Mouse (Mus musculus) MEL (cell line): ENCODE data around the gene Fem1a. TPM values are rescaled to one million over a fixed set of nuclear protein-coding genes. Genes with fewer than 3 reads are reported as not detected.

Experiments used
- DNase-seq: peaks from one replicate; pipeline ENCODE4 v3.0.0; 2011; ENCODE audit warnings: low read depth, low spot score
- H3K27ac ChIP-seq: 2 replicates; pipeline ENCODE4 v1.5.1; 2012; ENCODE audit warnings: low read depth, mild to moderate bottlenecking, control low read depth, low read length, moderate library complexity; ENCODE audit not compliant: control insufficient read depth
- H3K27me3 ChIP-seq, 2 experiments: fragments of 150-350 bp in 1 of 2; sonication (generic) in 1 of 2; 2 replicates each; pipeline ENCODE4 v1.6.1; 2012; ENCODE audit warnings: low read length in 2 of 2, mild to moderate bottlenecking in 2 of 2, improper control_type of control experiment in 1 of 2, moderate library complexity in 1 of 2; ENCODE audit not compliant: insufficient read depth in 2 of 2, control insufficient read depth in 1 of 2
- H3K36me3 ChIP-seq, 2 experiments: 2 replicates each; pipeline ENCODE4 v1.6.1; 2012 to 2014; ENCODE audit warnings: low read length in 2 of 2, improper control_type of control experiment in 1 of 2, inconsistent platforms in 1 of 2, mild to moderate bottlenecking in 1 of 2; ENCODE audit not compliant: insufficient read depth in 2 of 2, control insufficient read depth in 1 of 2
- H3K4me1 ChIP-seq, 2 experiments: fragments of 150-350 bp in 1 of 2; sonication (generic) in 1 of 2; 2 replicates each; pipeline ENCODE4 v1.6.1; 2012; ENCODE audit warnings: low read length in 2 of 2, improper control_type of control experiment in 1 of 2, mild to moderate bottlenecking in 1 of 2; ENCODE audit not compliant: insufficient read depth in 2 of 2, control insufficient read depth in 1 of 2
- H3K4me3 ChIP-seq, 2 experiments: fragments of 150-350 bp in 1 of 2; sonication (generic) in 1 of 2; 2 replicates each; pipeline ENCODE4 v1.5.1; 2012; ENCODE audit warnings: low read depth in 2 of 2, low read length in 2 of 2, mild to moderate bottlenecking in 2 of 2, moderate library complexity in 2 of 2, control low read depth in 1 of 2, improper control_type of control experiment in 1 of 2; ENCODE audit not compliant: control insufficient read depth in 1 of 2, insufficient read depth in 1 of 2
- H3K79me2 ChIP-seq: 2 replicates; pipeline ENCODE4 v1.6.1; 2012; ENCODE audit warnings: mild to moderate bottlenecking, low read length, moderate library complexity; ENCODE audit not compliant: control insufficient read depth, poor library complexity, insufficient read depth
- H3K9ac ChIP-seq: 2 replicates; pipeline ENCODE4 v1.6.1; 2012; ENCODE audit warnings: low read depth, mild to moderate bottlenecking, control low read depth, low read length, moderate library complexity; ENCODE audit not compliant: control insufficient read depth, poor library complexity, severe bottlenecking
- H3K9me3 ChIP-seq: fragments of 150-350 bp; sonication (generic); replicated peaks from 2 replicates; pipeline ENCODE4 v1.6.1; 2012; ENCODE audit warnings: mild to moderate bottlenecking, low read length, improper control_type of control experiment, moderate library complexity; ENCODE audit not compliant: insufficient read depth
- BHLHE40 ChIP-seq: IDR thresholded peaks from 2 replicates; pipeline ENCODE4 v1.6.1; 2012; ENCODE audit warnings: low read depth, mild to moderate bottlenecking, inconsistent platforms, low read length, improper control_type of control experiment, borderline replicate concordance
- CTCF ChIP-seq, 3 experiments: IDR thresholded peaks in 2 of 3; conservative IDR thresholded peaks in 1 of 3; 2 replicates each; pipeline ENCODE4 v1.5.1; 2011 to 2012; ENCODE audit warnings: low read length in 3 of 3, low read depth in 2 of 3, mild to moderate bottlenecking in 2 of 3, improper control_type of control experiment in 1 of 3, inconsistent platforms in 1 of 3, mixed read lengths in 1 of 3, moderate library complexity in 1 of 3; ENCODE audit not compliant: control insufficient read depth in 1 of 3, insufficient read depth in 1 of 3, poor library complexity in 1 of 3, severe bottlenecking in 1 of 3
- E2F4 ChIP-seq: IDR thresholded peaks from 2 replicates; pipeline ENCODE4 v1.6.1; 2011; ENCODE audit warnings: low read depth, low read length, improper control_type of control experiment, borderline replicate concordance
- ELF1 ChIP-seq: IDR thresholded peaks from 2 replicates; pipeline ENCODE4 v1.6.1; 2014; ENCODE audit warnings: low read depth, mild to moderate bottlenecking, inconsistent platforms, low read length, improper control_type of control experiment, moderate library complexity
- ETS1 ChIP-seq: IDR thresholded peaks from 2 replicates; pipeline ENCODE4 v1.6.1; 2012; ENCODE audit warnings: low read depth, mild to moderate bottlenecking, inconsistent platforms, low read length, improper control_type of control experiment, moderate library complexity
- JUND ChIP-seq: IDR thresholded peaks from 2 replicates; pipeline ENCODE4 v1.6.1; 2011; ENCODE audit warnings: low read depth, mild to moderate bottlenecking, improper control_type of control experiment, low read length
- MAX ChIP-seq: IDR thresholded peaks from 2 replicates; pipeline ENCODE4 v1.6.1; 2011; ENCODE audit warnings: low read length, improper control_type of control experiment
- MAZ ChIP-seq: IDR thresholded peaks from 2 replicates; pipeline ENCODE4 v1.6.1; 2012; ENCODE audit warnings: low read depth, mild to moderate bottlenecking, inconsistent platforms, low read length, improper control_type of control experiment
- MXI1 ChIP-seq: IDR thresholded peaks from 2 replicates; pipeline ENCODE4 v1.6.1; 2011; ENCODE audit warnings: mild to moderate bottlenecking, low read depth, low read length, improper control_type of control experiment
- MYB ChIP-seq: IDR thresholded peaks from 2 replicates; pipeline ENCODE4 v1.6.1; 2011; ENCODE audit warnings: mild to moderate bottlenecking, low read depth, low read length, improper control_type of control experiment
- MYC ChIP-seq: IDR thresholded peaks from 2 replicates; pipeline ENCODE4 v1.6.1; 2011; ENCODE audit warnings: low read depth, mild to moderate bottlenecking, low read length, improper control_type of control experiment, moderate library complexity
- NRF1 ChIP-seq: IDR thresholded peaks from 2 replicates; pipeline ENCODE4 v1.6.1; 2014; ENCODE audit warnings: low read depth, mild to moderate bottlenecking, inconsistent platforms, low read length, improper control_type of control experiment, moderate library complexity; ENCODE audit not compliant: poor library complexity, insufficient read depth, severe bottlenecking
- POLR2AphosphoS2 ChIP-seq: IDR thresholded peaks from 2 replicates; pipeline ENCODE4 v1.6.1; 2011; ENCODE audit warnings: low read length, improper control_type of control experiment
- RAD21 ChIP-seq: IDR thresholded peaks from 2 replicates; pipeline ENCODE4 v1.6.1; 2011; ENCODE audit warnings: mild to moderate bottlenecking, low read depth, low read length, improper control_type of control experiment
- RCOR1 ChIP-seq: IDR thresholded peaks from 2 replicates; pipeline ENCODE4 v1.6.1; 2012; ENCODE audit warnings: low read depth, mild to moderate bottlenecking, inconsistent platforms, low read length, improper control_type of control experiment
- SIN3A ChIP-seq: IDR thresholded peaks from 2 replicates; pipeline ENCODE4 v1.6.1; 2012; ENCODE audit warnings: low read length, improper control_type of control experiment, inconsistent platforms
- SMC3 ChIP-seq: IDR thresholded peaks from 2 replicates; pipeline ENCODE4 v1.6.1; 2011; ENCODE audit warnings: low read depth, low read length, improper control_type of control experiment
- TCF12 ChIP-seq: IDR thresholded peaks from 2 replicates; pipeline ENCODE4 v1.6.1; 2014; ENCODE audit warnings: low read depth, mild to moderate bottlenecking, inconsistent platforms, low read length, improper control_type of control experiment, moderate library complexity
- USF2 ChIP-seq, 2 experiments: IDR thresholded peaks; 2 replicates each; pipeline ENCODE4 v1.6.1; 2011 to 2012; ENCODE audit warnings: improper control_type of control experiment in 2 of 2, low read length in 2 of 2, borderline replicate concordance in 1 of 2, inconsistent platforms in 1 of 2, low read depth in 1 of 2, mild to moderate bottlenecking in 1 of 2; ENCODE audit not compliant: insufficient read depth in 1 of 2
- ZC3H11A ChIP-seq: IDR thresholded peaks from 2 replicates; pipeline ENCODE4 v1.6.1; 2012; ENCODE audit warnings: low read depth, mild to moderate bottlenecking, inconsistent platforms, low read length, improper control_type of control experiment
- ZKSCAN1 ChIP-seq: IDR thresholded peaks from 2 replicates; pipeline ENCODE4 v1.6.1; 2012; ENCODE audit warnings: low read depth, mild to moderate bottlenecking, inconsistent platforms, low read length, improper control_type of control experiment, moderate library complexity
- polyA plus RNA-seq, 2 experiments: library from polyadenylated mRNA; stranded (reverse) in 1 of 2; unstranded in 1 of 2; fragments of >175 nt in 1 of 2; fragments of >200 nt in 1 of 2; gene quantifications; 2 replicates each; pipeline versions ENCODE4 v1.2.1 to v1.2.4; 2012; ENCODE audit warnings: low replicate concordance in 2 of 2, low read depth in 1 of 2; ENCODE audit not compliant: insufficient read length in 2 of 2, insufficient read depth in 1 of 2, missing spikeins in 1 of 2
- total RNA-seq: library from RNA; depleted of rRNA; stranded (reverse); fragments of 300-350 nt; gene quantifications from 2 replicates; pipeline ENCODE4 v1.2.3, GENCODE M21; 2012

Fem1a gene
- total and polyA plus RNA-seq, 3 experiments = 17.1 to 21.5 TPM; not detected in 1

- H3K4me1 ChIP-seq = peaks cover 0 to 28% of the 10 kb centered on the region in 2 experiments; a peak in 2 of 4 replicates
These were observed 1.9 kb upstream of the Fem1a start for GRCm38 (mm10) chr17:56254695-56255094.

DNA sequence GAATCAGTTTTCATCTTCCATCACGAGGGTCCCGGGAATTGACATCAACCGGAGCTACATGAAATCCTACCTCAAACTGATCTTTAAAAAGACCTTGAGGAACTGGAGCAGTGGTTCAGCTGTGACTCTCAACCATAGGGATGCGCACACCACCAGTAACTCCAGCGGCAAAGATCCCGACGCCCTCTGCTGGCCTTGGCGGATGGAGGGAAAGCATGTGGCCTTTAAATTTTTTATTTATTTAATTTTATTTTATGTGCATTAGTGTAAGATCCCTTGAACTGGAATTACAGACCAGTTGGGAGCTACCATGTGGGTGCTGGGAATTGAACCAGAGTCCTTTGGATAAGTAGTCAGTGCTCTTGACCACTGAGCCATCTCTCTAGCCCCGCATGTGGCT lies 1.2 kb upstream of the Fem1a start:
- Histone ChIP-seq H3K27me3 (no peaks in the 10 kb centered on the region), H3K27ac (peak overlapping the region; percentile 83), H3K9ac (peak overlapping the region; percentile 72), H3K4me1 (peaks cover 0 to 35% of the 10 kb centered on the region in 2 experiments; a peak in 2 of 4 replicates), H3K9me3 (no peaks in the 10 kb centered on the region), H3K79me2 (peaks cover 36% of the 10 kb centered on the region), H3K36me3 (peaks cover 0 to 26% of the 10 kb centered on the region in 2 experiments; a peak in 3 of 4 replicates), H3K4me3 (peak overlapping the region; percentile 46 to 54)
- DNase-seq = peak; percentile 81
- TF ChIP-seq TCF12 = no peak
- peak; percentile 67 for TF ChIP-seq MAX
- peak; percentile 28 to 79 (median 60) for TF ChIP-seq CTCF (IDR thresholded peaks at IDR 0.05 in 2 of 3, conservative IDR thresholded peaks at IDR 0.05 in 1 of 3; ENCODE audit: control insufficient read depth in 1 of 3, insufficient read depth in 1 of 3, low read depth in 2 of 3, low read length in 3 of 3, poor library complexity in 1 of 3, severe bottlenecking in 1 of 3)
- 0 out of 2 replicates have a peak, but pooled peaks have one; percentile 13 for TF ChIP-seq ELF1
- peak; percentile 67 for TF ChIP-seq MXI1
- peak; percentile 62 for TF ChIP-seq SMC3
- no peak for TF ChIP-seq MYB
- peak; percentile 35 for TF ChIP-seq RAD21
- TF ChIP-seq E2F4 = no peak
- TF ChIP-seq MYC = peak; percentile 48
- TF ChIP-seq ZKSCAN1 = no peak
- TF ChIP-seq POLR2AphosphoS2 = no peak
- peak; percentile 10; the same call in 1 of the 2 replicates for TF ChIP-seq BHLHE40
- TF ChIP-seq RCOR1 = 0 out of 2 replicates have a peak, but pooled peaks have one; percentile 10
- TF ChIP-seq ZC3H11A = 0 out of 2 replicates have a peak, but pooled peaks have one; percentile 26
- peak; percentile 64; the same call in 1 of the 2 replicates for TF ChIP-seq MAZ
- 0 out of 2 replicates have a peak, but pooled peaks have one; percentile 22 for TF ChIP-seq ETS1

More at GRCm38 (mm10) chr17:56254695-56255094, 1.9 kb upstream of the Fem1a start:
- H3K27ac ChIP-seq = no peak overlapping the region
- H3K9me3 ChIP-seq = no peaks in the 10 kb centered on the region
- no peaks in the 10 kb centered on the region for H3K27me3 ChIP-seq
- H3K79me2 ChIP-seq = peaks cover 29% of the 10 kb centered on the region
- no peak overlapping the region for H3K4me3 ChIP-seq
- peak overlapping the region; percentile 72; the same call in 1 of the 2 replicates for H3K9ac ChIP-seq
- DNase-seq = no peak
- TF ChIP-seq SIN3A (no peak), POLR2AphosphoS2 (no peak), USF2 (IDR thresholded peaks at IDR 0.05; ENCODE audit: borderline replicate concordance in 1 of 2, insufficient read depth in 1 of 2, low read depth in 1 of 2, low read length in 2 of 2) (no peak), NRF1 (no peak), JUND (no peak), RCOR1 (no peak)
- peaks cover 0 to 20% of the 10 kb centered on the region in 2 experiments; a peak in 2 of 4 replicates for H3K36me3 ChIP-seq
